Mouse (Mus musculus): Measurements from ENCODE around the gene Myo1e. TPM values are rescaled to one million over a fixed set of nuclear protein-coding genes. Genes with fewer than 3 reads are reported as not detected.

Myo1e gene
- polyA plus RNA-seq, 1 experiment from 2014 or later = 23.2 TPM

- no peak for ATAC-seq (ENCODE audit: insufficient number of reproducible peaks, insufficient read depth, low FRiP score, low TSS enrichment, low read depth)
- Histone ChIP-seq H3K4me3 (no peak overlapping the region), H3K9me3 (no peaks in the 10 kb centered on the region), H3K27me3 (no peaks in the 10 kb centered on the region), H3K9ac (no peak overlapping the region), H3K36me3 (peaks cover 81% of the 10 kb centered on the region), H3K4me2 (no peak overlapping the region), H3K27ac (no peak overlapping the region), H3K4me1 (no peaks in the 10 kb centered on the region)
- WGBS = 71% methylated on average over 7 of the region's 7 CpGs
Measured at GRCm38 (mm10) chr9:70338391-70338790, 131.2 kb downstream of the Myo1e start.

- Histone ChIP-seq H3K4me3 (no peak overlapping the region), H3K9me3 (no peaks in the 10 kb centered on the region), H3K27ac (no peak overlapping the region), H3K9ac (no peak overlapping the region), H3K27me3 (no peaks in the 10 kb centered on the region), H3K4me1 (no peaks in the 10 kb centered on the region), H3K36me3 (peaks cover 86% of the 10 kb centered on the region), H3K4me2 (no peak overlapping the region)
- no peak for ATAC-seq (ENCODE audit: insufficient number of reproducible peaks, insufficient read depth, low FRiP score, low TSS enrichment, low read depth)
Measured at GRCm38 (mm10) chr9:70338894-70339293, 131.7 kb downstream of the Myo1e start.

GRCm38 (mm10) chr9:70349274-70349673, 142.1 kb downstream of the Myo1e start:
- 91% methylated on average over 2 of the region's 2 CpGs for WGBS
- Histone ChIP-seq H3K9ac (no peak overlapping the region), H3K27me3 (no peaks in the 10 kb centered on the region), H3K36me3 (peaks cover 49% of the 10 kb centered on the region), H3K9me3 (no peaks in the 10 kb centered on the region), H3K27ac (no peak overlapping the region), H3K4me1 (peaks cover 12% of the 10 kb centered on the region), H3K4me3 (no peak overlapping the region), H3K4me2 (no peak overlapping the region)
- no peak for ATAC-seq (ENCODE audit: insufficient number of reproducible peaks, insufficient read depth, low FRiP score, low TSS enrichment, low read depth)

GRCm38 (mm10) chr9:70351570-70352277, 144.6 kb downstream of the Myo1e start:
- Histone ChIP-seq H3K4me3 (no peak overlapping the region), H3K9ac (no peak overlapping the region), H3K9me3 (no peaks in the 10 kb centered on the region), H3K4me2 (no peak overlapping the region), H3K36me3 (peaks cover 62% of the 10 kb centered on the region), H3K27ac (peak overlapping the region; percentile 71), H3K4me1 (peaks cover 19% of the 10 kb centered on the region), H3K27me3 (no peaks in the 10 kb centered on the region)
- 9% methylated on average over 8 of the region's 8 CpGs for WGBS
- no peak for ATAC-seq (ENCODE audit: insufficient number of reproducible peaks, insufficient read depth, low FRiP score, low TSS enrichment, low read depth)

- no peak for ATAC-seq (ENCODE audit: insufficient number of reproducible peaks, insufficient read depth, low FRiP score, low TSS enrichment, low read depth)
- Histone ChIP-seq H3K9ac (no peak overlapping the region), H3K4me2 (no peak overlapping the region), H3K4me3 (no peak overlapping the region), H3K4me1 (peaks cover 18% of the 10 kb centered on the region), H3K27me3 (no peaks in the 10 kb centered on the region), H3K27ac (no peak overlapping the region), H3K36me3 (peaks cover 61% of the 10 kb centered on the region), H3K9me3 (peaks cover 6% of the 10 kb centered on the region; the same call in 1 of the 2 replicates)
- 20% methylated on average over 8 of the region's 8 CpGs for WGBS
Measured at GRCm38 (mm10) chr9:70356254-70356653, 149.1 kb downstream of the Myo1e start.

- Histone ChIP-seq H3K4me2 (no peak overlapping the region), H3K27me3 (no peaks in the 10 kb centered on the region), H3K27ac (no peak overlapping the region), H3K36me3 (peaks cover 65% of the 10 kb centered on the region), H3K4me3 (no peak overlapping the region), H3K9ac (no peak overlapping the region), H3K9me3 (peaks cover 6% of the 10 kb centered on the region; the same call in 1 of the 2 replicates), H3K4me1 (peaks cover 7% of the 10 kb centered on the region; the same call in 1 of the 2 replicates)
- 97% methylated on average over 2 of the region's 2 CpGs for WGBS
- ATAC-seq (ENCODE audit: insufficient number of reproducible peaks, insufficient read depth, low FRiP score, low TSS enrichment, low read depth) = no peak
Measured at GRCm38 (mm10) chr9:70359402-70360131, 152.4 kb downstream of the Myo1e start.

- Histone ChIP-seq H3K4me1 (no peaks in the 10 kb centered on the region), H3K27me3 (no peaks in the 10 kb centered on the region), H3K4me2 (no peak overlapping the region), H3K4me3 (no peak overlapping the region), H3K9me3 (no peaks in the 10 kb centered on the region), H3K36me3 (peaks cover 75% of the 10 kb centered on the region), H3K27ac (no peak overlapping the region), H3K9ac (no peak overlapping the region)
- WGBS = 91% methylated on average over 8 of the region's 8 CpGs
- ATAC-seq (ENCODE audit: insufficient number of reproducible peaks, insufficient read depth, low FRiP score, low TSS enrichment, low read depth) = no peak
Measured at GRCm38 (mm10) chr9:70364741-70365140, 157.6 kb downstream of the Myo1e start.

- H3K4me2 ChIP-seq = no peak overlapping the region
- ATAC-seq (ENCODE audit: insufficient number of reproducible peaks, insufficient read depth, low FRiP score, low TSS enrichment, low read depth) = no peak
- H3K36me3 ChIP-seq = peaks cover 79% of the 10 kb centered on the region
- 78% methylated on average over 2 of the region's 2 CpGs for WGBS
- H3K27ac ChIP-seq = no peak overlapping the region
- no peaks in the 10 kb centered on the region for H3K9me3 ChIP-seq
- H3K27me3 ChIP-seq = no peaks in the 10 kb centered on the region
- no peaks in the 10 kb centered on the region for H3K4me1 ChIP-seq
- no peak overlapping the region for H3K4me3 ChIP-seq
- no peak overlapping the region for H3K9ac ChIP-seq
Measured at GRCm38 (mm10) chr9:70365915-70366314, 158.8 kb downstream of the Myo1e start.

- H3K27ac ChIP-seq = no peak overlapping the region
- H3K4me3 ChIP-seq = no peak overlapping the region
- no peaks in the 10 kb centered on the region for H3K4me1 ChIP-seq
- no peak overlapping the region for H3K9ac ChIP-seq
- peaks cover 82% of the 10 kb centered on the region for H3K36me3 ChIP-seq
- H3K4me2 ChIP-seq = no peak overlapping the region
- 88% methylated on average over 6 of the region's 6 CpGs for WGBS
- no peak for ATAC-seq (ENCODE audit: insufficient number of reproducible peaks, insufficient read depth, low FRiP score, low TSS enrichment, low read depth)
- no peaks in the 10 kb centered on the region for H3K27me3 ChIP-seq
- no peaks in the 10 kb centered on the region for H3K9me3 ChIP-seq
Measured at GRCm38 (mm10) chr9:70366898-70367297, 159.7 kb downstream of the Myo1e start.

GRCm38 (mm10) chr9:70371638-70372037, 164.5 kb downstream of the Myo1e start:
- Histone ChIP-seq H3K4me2 (no peak overlapping the region), H3K9me3 (no peaks in the 10 kb centered on the region), H3K36me3 (peaks cover 57% of the 10 kb centered on the region), H3K27me3 (no peaks in the 10 kb centered on the region), H3K4me1 (no peaks in the 10 kb centered on the region), H3K9ac (no peak overlapping the region), H3K4me3 (no peak overlapping the region), H3K27ac (no peak overlapping the region)
- 81% methylated on average over 5 of the region's 5 CpGs for WGBS
- no peak for ATAC-seq (ENCODE audit: insufficient number of reproducible peaks, insufficient read depth, low FRiP score, low TSS enrichment, low read depth)

GRCm38 (mm10) chr9:70379502-70380467, 172.6 kb downstream of the Myo1e start:
- Histone ChIP-seq H3K9me3 (no peaks in the 10 kb centered on the region), H3K4me1 (no peaks in the 10 kb centered on the region), H3K4me2 (no peak overlapping the region), H3K4me3 (no peak overlapping the region), H3K27ac (no peak overlapping the region), H3K36me3 (peaks cover 71% of the 10 kb centered on the region), H3K9ac (no peak overlapping the region), H3K27me3 (no peaks in the 10 kb centered on the region)
- WGBS = 72% methylated on average over 7 of the region's 7 CpGs
- ATAC-seq (ENCODE audit: insufficient number of reproducible peaks, insufficient read depth, low FRiP score, low TSS enrichment, low read depth) = no peak
